Mouse (Mus musculus): ENCODE results near the gene D1Pas1.

DNA sequence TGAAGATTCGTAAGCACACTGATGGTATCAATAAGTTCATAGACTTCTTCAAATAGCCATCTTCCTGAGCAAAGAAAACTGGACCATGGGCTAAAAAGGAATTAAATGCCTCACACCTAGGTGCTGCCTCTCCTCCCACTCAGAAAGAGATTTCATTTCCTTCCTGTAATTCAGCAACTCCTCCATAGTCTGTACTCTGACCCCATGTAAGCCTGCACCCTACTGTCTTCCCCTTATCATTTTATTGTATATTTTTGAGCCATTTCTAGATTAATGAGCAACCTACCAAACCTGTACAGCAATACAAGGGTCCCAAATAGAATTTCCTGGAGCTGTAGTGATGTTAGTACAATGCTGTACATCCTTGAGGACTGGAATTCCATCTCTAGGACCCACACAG, 37.1 kb downstream of the D1Pas1 start:
- TF ChIP-seq POLR2A (IDR thresholded peaks at IDR 0.05; ENCODE audit: low read depth, low read length), result no peak
- no peak for TF ChIP-seq CTCF (IDR thresholded peaks at IDR 0.05; ENCODE audit: extremely low read depth, insufficient read depth, insufficient read length, insufficient replicate concordance)

All from spleen, adult 2 months (tissue).